Comparison of ENCODE assay signal across 8 mouse cellular contexts in the genomic region with DNA sequence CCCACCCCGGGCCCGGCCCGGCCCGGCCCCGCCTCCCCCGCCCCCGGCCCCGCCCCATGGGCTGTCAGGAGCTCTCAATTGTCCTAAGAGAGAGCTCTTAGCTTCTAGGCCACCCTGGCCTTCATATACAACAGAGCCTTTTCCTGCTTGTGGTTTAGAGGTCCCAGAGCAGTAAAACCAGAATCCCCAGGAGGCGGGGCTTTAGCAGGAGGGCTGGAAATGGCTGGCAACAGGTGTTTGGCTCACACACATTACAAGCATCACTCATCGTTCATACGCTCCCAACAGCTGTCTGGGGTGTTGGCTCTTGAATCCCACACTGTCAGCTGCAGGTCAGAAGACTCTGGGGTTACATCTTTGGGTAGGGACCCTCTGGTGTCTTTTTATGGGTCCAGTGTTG. TPM values are rescaled to one million over a fixed set of nuclear protein-coding genes. Genes with fewer than 3 reads are reported as not detected.
DNase-seq lines count a peak whose midpoint lies in the region; ATAC-seq and TF ChIP-seq lines count a peak whose summit lies in the region.

No protein-coding gene starts in this region.

- WGBS in heart, embryonic 14.5 days, result 19% methylated on average over 9 of the region's 11 CpGs
- WGBS in intestine, embryonic 15.5 days, result 26% methylated on average over 4 of the region's 11 CpGs
- 21% methylated on average over 5 of the region's 11 CpGs for WGBS in neural tube, embryonic 14.5 days
- WGBS in cerebellum, adult 2 months, result 6% methylated on average over 11 of the region's 11 CpGs

- H3K36me3 ChIP-seq in heart, embryonic 14.5 days (ENCODE audit: control insufficient read depth, insufficient read depth, low read length), result no peaks in the 10 kb centered on the region
- no peaks in the 10 kb centered on the region for H3K36me3 ChIP-seq in intestine, embryonic 15.5 days
- H3K36me3 ChIP-seq in neural tube, embryonic 14.5 days (ENCODE audit: control insufficient read depth, insufficient read depth, low read length), result no peaks in the 10 kb centered on the region

- peak overlapping the region; percentile 35 for H3K4me2 ChIP-seq in heart, embryonic 14.5 days (ENCODE audit: low read length)
- H3K4me2 ChIP-seq in intestine, embryonic 15.5 days (replicated peaks), result peak overlapping the region; percentile 34; the same call in 1 of the 2 replicates
- H3K4me2 ChIP-seq in neural tube, embryonic 14.5 days (ENCODE audit: low read depth, low read length), result no peak overlapping the region

- no peaks in the 10 kb centered on the region for H3K9me3 ChIP-seq in heart, embryonic 14.5 days (ENCODE audit: control insufficient read depth, low read length)
- no peaks in the 10 kb centered on the region for H3K9me3 ChIP-seq in intestine, embryonic 15.5 days
- H3K9me3 ChIP-seq in neural tube, embryonic 14.5 days (ENCODE audit: control insufficient read depth, low read length), result no peaks in the 10 kb centered on the region

- H3K4me3 ChIP-seq in heart, embryonic 14.5 days (ENCODE audit: control insufficient read depth in 1 of 2, insufficient read depth in 1 of 2, low read depth in 1 of 2, low read length in 2 of 2), result no peak overlapping the region
- no peak overlapping the region for H3K4me3 ChIP-seq in intestine, embryonic 15.5 days (replicated peaks)
- H3K4me3 ChIP-seq in neural tube, embryonic 14.5 days (ENCODE audit: low read depth, low read length), result no peak overlapping the region
- no peak overlapping the region for H3K4me3 ChIP-seq in layer of hippocampus, adult 2 months
- H3K4me3 ChIP-seq in cerebellum, adult 2 months (replicated peaks; ENCODE audit: insufficient read depth, low read depth, low read length), result no peak overlapping the region

- no peak for TF ChIP-seq POLR2A in cerebellum, adult 2 months (IDR thresholded peaks at IDR 0.05; ENCODE audit: borderline replicate concordance, insufficient read depth, low read length)

- H3K27me3 ChIP-seq in heart, embryonic 14.5 days (ENCODE audit: control insufficient read depth, insufficient read depth, low read length), result no peaks in the 10 kb centered on the region
- no peaks in the 10 kb centered on the region for H3K27me3 ChIP-seq in intestine, embryonic 15.5 days (replicated peaks)
- H3K27me3 ChIP-seq in neural tube, embryonic 14.5 days (ENCODE audit: control insufficient read depth, insufficient read depth, low read length), result no peaks in the 10 kb centered on the region
- H3K27me3 ChIP-seq in cerebellum, adult 2 months (ENCODE audit: control insufficient read depth, insufficient read depth, low read length), result no peaks in the 10 kb centered on the region

- TF ChIP-seq CTCF in layer of hippocampus, adult 2 months (conservative IDR thresholded peaks at IDR 0.05), result no peak
- no peak for TF ChIP-seq CTCF in cerebellum, adult 2 months (IDR thresholded peaks at IDR 0.05; ENCODE audit: borderline replicate concordance, insufficient read depth, low read depth, low read length)

- no peak for ATAC-seq in heart, embryonic 14.5 days (ENCODE audit: insufficient number of reproducible peaks, insufficient read depth, low FRiP score, low read depth)
- ATAC-seq in intestine, embryonic 15.5 days, result peak; percentile 82
- ATAC-seq in neural tube, embryonic 14.5 days (ENCODE audit: low read depth), result peak; percentile 38; the same call in 1 of the 2 replicates

- H3K9ac ChIP-seq in heart, embryonic 14.5 days (ENCODE audit: low read length), result no peak overlapping the region
- no peak overlapping the region for H3K9ac ChIP-seq in intestine, embryonic 15.5 days
- no peak overlapping the region for H3K9ac ChIP-seq in neural tube, embryonic 14.5 days (replicated peaks; ENCODE audit: low read depth, low read length)

- H3K4me1 ChIP-seq in heart, embryonic 14.5 days (ENCODE audit: control insufficient read depth in 2 of 2, insufficient read depth in 2 of 2, low read length in 2 of 2), result peaks cover 3 to 5% of the 10 kb centered on the region in 2 experiments; a peak in 2 of 4 replicates
- 0 out of 2 replicates have a peak, but pooled peaks cover 7% of the 10 kb centered on the region for H3K4me1 ChIP-seq in intestine, embryonic 15.5 days (replicated peaks)
- H3K4me1 ChIP-seq in neural tube, embryonic 14.5 days (ENCODE audit: control insufficient read depth, insufficient read depth, low read length), result no peaks in the 10 kb centered on the region
- H3K4me1 ChIP-seq in cerebellum, adult 2 months (ENCODE audit: control insufficient read depth, insufficient read depth, low read length), result no peaks in the 10 kb centered on the region

- no peak for DNase-seq in heart, adult 18-20 months
- peak; percentile 32 for DNase-seq in NIH3T3 (ENCODE audit: low read depth)
- no peak for DNase-seq in layer of hippocampus, adult 2 months (ENCODE audit: low spot score in 2 of 2)
- no peak for DNase-seq in testis, postnatal 14 days (ENCODE audit: low spot score)
- DNase-seq in cerebellum, adult 2 months, result no peak

- H3K27ac ChIP-seq in heart, embryonic 14.5 days (replicated peaks in 1 of 2; ENCODE audit: control insufficient read depth in 1 of 2, insufficient read depth in 1 of 2, low read depth in 2 of 2, low read length in 2 of 2), result no peak overlapping the region
- no peak overlapping the region for H3K27ac ChIP-seq in intestine, embryonic 15.5 days
- no peak overlapping the region for H3K27ac ChIP-seq in neural tube, embryonic 14.5 days (ENCODE audit: low read depth, low read length)
- no peak overlapping the region for H3K27ac ChIP-seq in layer of hippocampus, adult 2 months
- H3K27ac ChIP-seq in cerebellum, adult 2 months (ENCODE audit: insufficient read depth, low read length), result no peak overlapping the region

RNA-seq across cellular contexts. Expression of gene Ube2d1, which starts 7.2 kb away (rescaled TPM):
- polyA plus RNA-seq in heart, embryonic 14.5 days (2014; fragmentation: Nextera tagmentation; extraction: Ambion mirVana), result 74.3 and 74.4 TPM in 2 replicates
- total RNA-seq in heart, adult 18-20 months (2021), result 10 to 100 TPM; 39.5 to 41.9 TPM
- polyA plus RNA-seq in intestine, embryonic 15.5 days (2015; fragmentation: Nextera tagmentation; extraction: Ambion mirVana), result 48.5 and 57.7 TPM in 2 replicates
- polyA plus RNA-seq in neural tube, embryonic 14.5 days (2014; fragmentation: Nextera tagmentation; extraction: Ambion mirVana), result 218 and 220 TPM in 2 replicates
- total RNA-seq in layer of hippocampus, adult 2 months (2021), result 10 to 100 TPM; 52.8 to 54.0 TPM
- 123 and 127 TPM in 2 replicates for polyA plus RNA-seq in cerebellum, adult 2 months (2012; rRNA removed)

RNA-seq across cellular contexts. Expression of gene Cisd1, which starts 52.5 kb away (rescaled TPM):
- polyA plus RNA-seq in heart, embryonic 14.5 days (2014; fragmentation: Nextera tagmentation; extraction: Ambion mirVana), result 217 and 220 TPM in 2 replicates
- total RNA-seq in heart, adult 18-20 months (2021), result 100 to 1,000 TPM; 349 to 364 TPM
- 115 and 118 TPM in 2 replicates for polyA plus RNA-seq in intestine, embryonic 15.5 days (2015; fragmentation: Nextera tagmentation; extraction: Ambion mirVana)
- 322 and 357 TPM in 2 replicates for polyA plus RNA-seq in neural tube, embryonic 14.5 days (2014; fragmentation: Nextera tagmentation; extraction: Ambion mirVana)
- total RNA-seq in layer of hippocampus, adult 2 months (2021), result 100 to 1,000 TPM; 121 to 136 TPM
- 210 and 212 TPM in 2 replicates for polyA plus RNA-seq in cerebellum, adult 2 months (2012; rRNA removed)

RNA-seq across cellular contexts. Expression of gene Tfam, which starts 54.2 kb away (rescaled TPM):
- 39.7 and 49.9 TPM in 2 replicates for polyA plus RNA-seq in heart, embryonic 14.5 days (2014; fragmentation: Nextera tagmentation; extraction: Ambion mirVana)
- total RNA-seq in heart, adult 18-20 months (2021), result 10 to 100 TPM; 65.6 to 73.7 TPM
- polyA plus RNA-seq in intestine, embryonic 15.5 days (2015; fragmentation: Nextera tagmentation; extraction: Ambion mirVana), result 89.1 and 93.6 TPM in 2 replicates
- polyA plus RNA-seq in neural tube, embryonic 14.5 days (2014; fragmentation: Nextera tagmentation; extraction: Ambion mirVana), result 45.7 and 48.1 TPM in 2 replicates
- 10 to 100 TPM; 44.9 to 47.2 TPM for total RNA-seq in layer of hippocampus, adult 2 months (2021)
- polyA plus RNA-seq in cerebellum, adult 2 months (2012; rRNA removed), result 23.0 and 27.2 TPM in 2 replicates

RNA-seq across cellular contexts. Expression of gene Ipmk, which starts 55.3 kb away (rescaled TPM):
- polyA plus RNA-seq in heart, embryonic 14.5 days (2014; fragmentation: Nextera tagmentation; extraction: Ambion mirVana), result 8.7 and 8.8 TPM in 2 replicates
- total RNA-seq in heart, adult 18-20 months (2021), result 10 to 100 TPM; 15.0 to 16.7 TPM
- 26.2 and 28.3 TPM in 2 replicates for polyA plus RNA-seq in intestine, embryonic 15.5 days (2015; fragmentation: Nextera tagmentation; extraction: Ambion mirVana)
- 24.3 and 26.4 TPM in 2 replicates for polyA plus RNA-seq in neural tube, embryonic 14.5 days (2014; fragmentation: Nextera tagmentation; extraction: Ambion mirVana)
- 10 to 100 TPM; 39.0 to 40.5 TPM for total RNA-seq in layer of hippocampus, adult 2 months (2021)
- 16.9 and 17.5 TPM in 2 replicates for polyA plus RNA-seq in cerebellum, adult 2 months (2012; rRNA removed)
